Mouse (Mus musculus) liver, adult (tissue): ENCODE data around the gene Ky.

Source experiments
- GATA4 ChIP-seq: IDR thresholded peaks from 2 replicates; pipeline ENCODE4 v1.6.1; 2014; ENCODE audit warnings: mild to moderate bottlenecking, low read length; ENCODE audit not compliant: insufficient replicate concordance

Ky gene

GRCm38 (mm10) chr9:102531051-102531892 lies 25.7 kb downstream of the Ky start:
- no peak for TF ChIP-seq GATA4

DNA sequence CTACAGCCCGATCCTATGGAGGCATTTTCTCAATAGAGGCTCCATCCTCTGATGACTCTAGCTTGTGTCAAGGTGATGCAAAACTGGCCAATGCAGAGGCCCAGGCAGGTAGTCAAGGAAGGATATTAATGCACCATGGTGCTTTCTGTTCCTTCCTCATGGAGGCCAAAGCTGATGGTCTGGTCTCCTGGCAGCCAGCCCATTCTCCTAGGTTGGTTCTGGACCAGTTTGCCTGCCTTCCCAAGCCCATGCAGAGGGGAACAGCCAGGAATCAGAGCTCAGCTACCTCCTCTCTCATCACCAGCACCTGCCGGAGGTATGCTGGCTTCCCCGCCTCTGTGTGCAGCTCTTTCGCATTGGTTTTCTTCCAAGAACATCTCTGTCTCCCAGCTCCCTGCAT lies 31.4 kb downstream of the Ky start:
- TF ChIP-seq GATA4, result no peak

- no peak for TF ChIP-seq GATA4
Observed at GRCm38 (mm10) chr9:102539699-102540098, 34.1 kb downstream of the Ky start.

DNA sequence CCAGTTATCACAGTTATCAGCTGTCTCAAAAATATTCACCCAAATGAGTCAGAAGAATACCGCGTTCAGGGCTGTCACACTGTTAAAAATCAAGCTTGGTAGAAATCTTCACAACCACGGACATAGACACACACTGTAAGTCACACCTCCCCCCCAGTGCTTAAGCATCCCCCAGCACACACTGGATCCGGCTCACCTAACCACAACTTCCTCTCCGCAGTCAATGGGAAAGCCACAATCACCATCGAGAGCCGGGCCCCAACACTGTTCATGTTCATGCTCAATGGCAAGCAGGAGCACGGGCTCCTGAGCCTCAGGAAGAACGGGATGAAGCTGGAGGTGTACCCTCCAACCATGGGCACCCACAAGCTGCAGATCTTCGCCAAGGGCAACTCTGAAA lies 36.1 kb downstream of the Ky start:
- no peak for TF ChIP-seq GATA4

DNA sequence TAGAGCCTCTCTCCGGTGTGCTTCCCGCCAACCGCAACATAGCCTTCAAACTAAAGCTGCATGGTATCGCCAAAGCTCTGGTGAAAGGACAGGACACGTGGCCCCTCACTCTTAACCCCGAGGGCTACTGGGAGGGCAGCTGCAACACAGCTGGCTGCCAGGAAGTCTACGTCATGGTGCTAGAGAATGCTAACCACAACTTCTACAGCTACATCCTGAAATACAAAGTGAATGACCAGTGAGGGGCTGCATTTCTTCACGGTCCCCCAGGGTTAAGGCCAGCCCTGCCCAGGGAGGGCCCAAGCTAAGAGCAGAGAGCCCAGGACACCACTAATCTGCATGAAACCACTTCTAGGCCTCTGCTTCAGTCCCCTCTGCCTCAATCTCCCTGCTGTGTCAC lies 37.0 kb downstream of the Ky start:
- no peak for TF ChIP-seq GATA4

DNA sequence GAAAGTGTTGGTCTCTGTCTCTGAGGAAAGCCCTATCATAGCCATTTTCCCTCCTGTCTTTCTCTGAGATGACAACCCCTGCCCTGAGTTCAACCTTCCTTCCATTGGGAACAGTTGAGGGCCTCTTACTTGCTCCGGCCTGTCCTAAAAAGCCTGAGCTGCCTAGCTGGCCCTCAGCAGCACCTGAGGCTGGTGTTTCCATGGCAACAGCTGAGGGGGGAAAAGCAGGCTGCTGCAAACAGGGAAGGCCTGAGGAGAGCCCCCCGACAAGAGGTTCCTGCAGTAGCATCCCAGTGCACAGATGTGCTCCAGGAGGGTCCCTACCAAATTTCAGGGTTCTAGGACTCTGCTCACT lies 38.2 kb downstream of the Ky start:
- TF ChIP-seq GATA4, result no peak

DNA sequence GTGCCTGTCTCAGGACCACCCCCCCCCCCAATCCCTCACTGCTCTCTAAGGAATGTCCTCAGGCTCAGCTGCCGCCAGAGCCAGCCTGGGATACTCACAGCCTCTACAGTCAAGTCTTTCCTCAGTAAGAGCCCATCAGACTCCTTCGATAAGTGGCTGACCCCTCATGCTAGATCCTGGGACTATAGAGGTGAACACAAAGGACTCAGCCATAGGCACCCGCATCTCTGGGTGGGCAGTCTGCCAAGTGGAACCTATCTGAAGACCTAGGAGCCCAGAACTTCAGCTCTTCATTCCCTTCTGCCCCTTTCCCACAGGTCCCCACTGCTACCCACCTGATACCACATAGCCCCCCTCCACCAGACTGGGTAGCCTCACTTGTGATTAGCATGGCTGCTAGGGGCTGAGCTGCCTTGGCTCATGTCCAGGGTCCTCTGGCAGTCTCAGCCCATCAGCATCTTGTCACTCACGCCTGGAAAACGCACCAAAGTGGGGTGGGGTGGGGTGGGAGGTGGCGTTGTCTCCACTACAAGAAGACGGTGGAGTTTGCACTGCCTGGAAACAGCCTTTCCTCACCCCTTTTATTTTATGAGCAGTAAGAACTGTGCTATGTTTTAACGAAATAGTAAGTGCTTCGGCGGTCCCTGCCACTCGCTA lies 38.7 kb downstream of the Ky start:
- TF ChIP-seq GATA4, result no peak

DNA sequence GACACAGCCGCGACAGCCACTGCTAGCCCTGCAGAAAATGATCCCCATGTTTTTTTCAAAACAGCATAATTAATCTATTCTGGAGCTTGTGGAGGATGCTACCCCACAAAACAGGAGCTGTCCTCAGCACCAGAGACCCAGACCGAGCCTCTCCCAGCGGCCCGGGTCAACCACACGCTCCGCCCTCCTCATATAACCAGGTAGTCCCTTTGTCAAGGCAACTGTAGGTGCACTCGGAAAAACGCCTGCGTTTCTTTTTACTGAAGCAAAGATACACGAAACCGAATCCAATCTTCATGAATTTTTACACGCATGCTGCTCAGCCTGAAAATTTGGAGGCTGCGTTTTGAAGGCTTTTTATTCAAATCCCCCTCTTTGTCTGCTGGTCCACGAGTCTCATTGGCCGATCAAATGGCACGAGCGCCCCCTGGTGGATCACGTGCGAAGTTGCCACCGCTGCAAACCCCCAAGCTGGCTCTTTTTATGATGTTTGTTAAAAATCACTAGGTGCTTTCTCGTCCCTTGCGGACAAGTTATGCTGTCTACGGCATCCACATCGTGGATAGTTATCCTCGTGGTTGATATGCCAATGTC lies 39.3 kb downstream of the Ky start:
- no peak for TF ChIP-seq GATA4

DNA sequence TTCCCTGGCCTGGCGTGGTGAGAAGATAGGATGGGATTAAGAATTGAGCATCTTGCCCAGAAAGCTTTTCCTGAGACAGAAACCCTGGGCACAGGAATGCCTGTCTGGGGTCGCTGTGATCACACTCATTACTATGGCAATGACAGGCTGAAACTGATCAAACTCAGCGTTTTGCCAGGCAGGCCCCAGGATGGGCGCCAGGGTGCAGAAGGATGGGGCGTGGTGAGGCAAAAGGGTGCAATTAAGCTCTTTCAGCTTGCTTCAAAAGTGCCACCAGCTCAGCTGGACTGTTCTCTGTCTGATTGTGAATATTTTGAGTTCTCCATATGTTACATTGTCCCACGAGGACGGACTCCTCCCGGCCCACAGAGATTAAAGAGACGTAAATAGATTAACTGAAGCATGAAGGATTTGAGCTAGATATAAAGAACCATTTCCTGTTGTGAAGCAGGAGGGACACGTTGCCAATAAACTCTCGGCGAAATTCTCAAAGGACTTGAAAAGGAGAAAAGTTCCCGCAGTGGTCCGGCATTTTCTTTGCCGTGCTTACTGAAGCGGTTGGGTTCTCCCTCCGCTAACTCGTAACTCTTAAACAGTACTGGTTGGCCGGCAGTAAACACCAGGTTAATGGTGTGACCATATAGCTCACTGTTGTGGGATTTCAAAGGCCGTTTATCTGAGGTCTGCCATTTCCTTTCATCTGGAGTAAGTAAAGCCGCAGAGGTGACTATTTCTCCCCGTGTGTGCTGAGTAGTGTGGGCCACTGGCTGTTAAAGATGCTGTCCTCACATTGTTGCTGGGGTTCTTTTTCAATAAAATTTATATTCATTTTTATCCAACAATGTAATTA lies 40.1 kb downstream of the Ky start:
- TF ChIP-seq GATA4, result no peak

GRCm38 (mm10) chr9:102546256-102547027 lies 40.9 kb downstream of the Ky start:
- no peak for TF ChIP-seq GATA4

DNA sequence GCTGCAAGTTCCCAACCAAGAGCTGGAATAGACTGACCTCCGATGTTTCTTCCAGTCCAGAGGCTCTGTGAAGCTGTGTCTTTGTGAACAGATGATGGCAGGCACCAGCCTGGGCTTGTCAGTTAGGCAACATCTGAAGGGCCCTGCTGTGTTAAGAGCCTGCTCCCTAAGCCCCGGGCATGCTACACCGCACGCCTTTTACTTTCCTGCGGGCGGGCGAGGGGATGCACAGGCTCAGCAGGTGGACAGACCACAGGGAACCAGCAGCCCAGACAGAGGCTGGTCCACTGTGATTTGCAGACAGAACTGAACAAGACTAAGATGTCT lies 41.4 kb downstream of the Ky start:
- TF ChIP-seq GATA4, result no peak

- no peak for TF ChIP-seq GATA4
Observed at GRCm38 (mm10) chr9:102549211-102549610, 43.7 kb downstream of the Ky start.

GRCm38 (mm10) chr9:102551771-102552170 lies 46.2 kb downstream of the Ky start:
- TF ChIP-seq GATA4, result no peak

GRCm38 (mm10) chr9:102553781-102554180 lies 48.2 kb downstream of the Ky start:
- no peak for TF ChIP-seq GATA4

GRCm38 (mm10) chr9:102558463-102558862 lies 52.9 kb downstream of the Ky start:
- no peak for TF ChIP-seq GATA4

DNA sequence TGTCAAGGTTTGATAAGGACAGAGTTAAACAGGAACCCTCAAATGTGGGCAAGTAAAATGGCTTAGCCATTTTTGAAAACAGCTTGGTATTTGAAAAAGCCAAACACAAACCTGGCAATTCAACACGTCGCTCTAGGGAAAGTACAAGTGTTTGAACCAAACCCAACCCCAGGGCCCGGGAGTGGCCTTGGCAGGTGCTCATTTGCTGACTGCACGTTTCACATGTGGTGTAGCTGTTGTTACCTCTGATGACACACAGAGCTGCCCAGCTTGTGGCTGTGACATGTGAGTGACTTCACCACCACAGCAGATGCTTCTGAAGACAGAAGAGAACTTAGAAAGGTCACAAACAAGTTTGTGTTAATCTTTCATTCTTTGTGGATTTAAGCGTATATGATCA lies 67.3 kb downstream of the Ky start:
- TF ChIP-seq GATA4, result no peak
